Mouse (Mus musculus): ENCODE results near the gene Fam107b.

- TF ChIP-seq MAFK (IDR thresholded peaks at IDR 0.05; ENCODE audit: insufficient read depth, low read depth, low read length) (no peak), HCFC1 (IDR thresholded peaks at IDR 0.05; ENCODE audit: borderline replicate concordance, insufficient read depth, low read length) (no peak), ZNF384 (IDR thresholded peaks at IDR 0.05; ENCODE audit: low read depth, low read length) (no peak), CHD2 (IDR thresholded peaks at IDR 0.05; ENCODE audit: low read depth, low read length) (no peak)
Observed at GRCm38 (mm10) chr2:3740670-3741069, 170.4 kb downstream of the Fam107b start.
